Mouse (Mus musculus) macrophage (primary cell): ENCODE measurements around the gene Gm45140. TPM values are rescaled to one million over a fixed set of nuclear protein-coding genes. Genes with fewer than 3 reads are reported as not detected.

Source experiments
- H3K27ac ChIP-seq: fragments of 350-480 bp; formaldehyde crosslinking; 2 replicates; pipeline ENCODE4 v1.9.0; 2021
- H3K36me3 ChIP-seq: fragments of 350-480 bp; formaldehyde crosslinking; 2 replicates; pipeline ENCODE4 v1.9.0; 2021; ENCODE audit errors: inconsistent target
- H3K4me3 ChIP-seq: fragments of 350-480 bp; formaldehyde crosslinking; 2 replicates; pipeline ENCODE4 v1.9.0; 2021; ENCODE audit errors: inconsistent target
- H3K79me2 ChIP-seq: fragments of 350-480 bp; formaldehyde crosslinking; 2 replicates; pipeline ENCODE4 v1.9.0; 2021; ENCODE audit errors: inconsistent target
- WGBS: methylation state at CpG from one replicate; pipeline ENCODE4 v1.1.7; 2026; ENCODE audit warnings: inconsistent platforms; ENCODE audit not compliant: missing documents; 5-methylcytosine and 5-hydroxymethylcytosine counted together
- polyA plus RNA-seq: library from polyadenylated mRNA; stranded (reverse); fragments of 250-400 nt; gene quantifications from 3 replicates; pipeline ENCODE4 v1.2.4, GENCODE M21; 2018; ENCODE audit warnings: inconsistent platforms

The Gm45140 gene
- polyA plus RNA-seq, 1 experiment from 2014 or later = 20.2 TPM

- Histone ChIP-seq H3K79me2 (no peaks in the 10 kb centered on the region), H3K27ac (no peak overlapping the region), H3K4me3 (no peak overlapping the region), H3K36me3 (no peaks in the 10 kb centered on the region)
- WGBS = 100% methylated on average over 3 of the region's 3 CpGs
Observed at GRCm38 (mm10) chr6:87759404-87759803, 76.2 kb downstream of the Gm45140 start.

GRCm38 (mm10) chr6:87756896-87757295 lies 78.7 kb downstream of the Gm45140 start:
- Histone ChIP-seq H3K36me3 (no peaks in the 10 kb centered on the region), H3K4me3 (no peak overlapping the region), H3K79me2 (no peaks in the 10 kb centered on the region), H3K27ac (no peak overlapping the region)
- 91% methylated on average over 8 of the region's 8 CpGs for WGBS

- Histone ChIP-seq H3K36me3 (no peaks in the 10 kb centered on the region), H3K79me2 (no peaks in the 10 kb centered on the region), H3K4me3 (no peak overlapping the region), H3K27ac (no peak overlapping the region)
- WGBS = 94% methylated on average over 4 of the region's 4 CpGs
Observed at GRCm38 (mm10) chr6:87755196-87755595, 80.4 kb downstream of the Gm45140 start.

- Histone ChIP-seq H3K79me2 (no peaks in the 10 kb centered on the region), H3K4me3 (no peak overlapping the region), H3K27ac (no peak overlapping the region), H3K36me3 (no peaks in the 10 kb centered on the region)
- 97% methylated on average over 6 of the region's 6 CpGs for WGBS
Observed at GRCm38 (mm10) chr6:87751574-87751973, 84.0 kb downstream of the Gm45140 start.

GRCm38 (mm10) chr6:87750184-87750910 lies 85.2 kb downstream of the Gm45140 start:
- H3K4me3 ChIP-seq = no peak overlapping the region
- no peaks in the 10 kb centered on the region for H3K36me3 ChIP-seq
- H3K27ac ChIP-seq = no peak overlapping the region
- no peaks in the 10 kb centered on the region for H3K79me2 ChIP-seq
- WGBS = 25% methylated on average over 8 of the region's 8 CpGs

- Histone ChIP-seq H3K79me2 (no peaks in the 10 kb centered on the region), H3K4me3 (no peak overlapping the region), H3K36me3 (no peaks in the 10 kb centered on the region), H3K27ac (no peak overlapping the region)
- WGBS = 97% methylated on average over 6 of the region's 6 CpGs
Observed at GRCm38 (mm10) chr6:87748531-87748930, 87.1 kb downstream of the Gm45140 start.

GRCm38 (mm10) chr6:87748078-87748477 lies 87.5 kb downstream of the Gm45140 start:
- Histone ChIP-seq H3K4me3 (no peak overlapping the region), H3K36me3 (no peaks in the 10 kb centered on the region), H3K79me2 (no peaks in the 10 kb centered on the region), H3K27ac (no peak overlapping the region)
- 12% methylated on average over 2 of the region's 2 CpGs for WGBS

GRCm38 (mm10) chr6:87746849-87747248 lies 88.7 kb downstream of the Gm45140 start:
- H3K36me3 ChIP-seq = no peaks in the 10 kb centered on the region
- no peak overlapping the region for H3K4me3 ChIP-seq
- WGBS = 68% methylated on average over 2 of the region's 2 CpGs
- H3K27ac ChIP-seq = no peak overlapping the region
- no peaks in the 10 kb centered on the region for H3K79me2 ChIP-seq

GRCm38 (mm10) chr6:87746059-87746458 lies 89.5 kb downstream of the Gm45140 start:
- 79% methylated on average over 3 of the region's 3 CpGs for WGBS
- Histone ChIP-seq H3K79me2 (no peaks in the 10 kb centered on the region), H3K36me3 (no peaks in the 10 kb centered on the region), H3K4me3 (no peak overlapping the region), H3K27ac (no peak overlapping the region)

GRCm38 (mm10) chr6:87745301-87745700 lies 90.3 kb downstream of the Gm45140 start:
- no peaks in the 10 kb centered on the region for H3K36me3 ChIP-seq
- no peak overlapping the region for H3K4me3 ChIP-seq
- WGBS = 40% methylated on average over 1 of the region's 1 CpGs
- H3K79me2 ChIP-seq = no peaks in the 10 kb centered on the region
- no peak overlapping the region for H3K27ac ChIP-seq

GRCm38 (mm10) chr6:87744632-87745031 lies 91.0 kb downstream of the Gm45140 start:
- Histone ChIP-seq H3K27ac (no peak overlapping the region), H3K79me2 (no peaks in the 10 kb centered on the region), H3K4me3 (no peak overlapping the region), H3K36me3 (no peaks in the 10 kb centered on the region)
- WGBS = 94% methylated on average over 3 of the region's 3 CpGs

- WGBS = 96% methylated on average over 5 of the region's 5 CpGs
- no peak overlapping the region for H3K27ac ChIP-seq
- no peaks in the 10 kb centered on the region for H3K36me3 ChIP-seq
- no peak overlapping the region for H3K4me3 ChIP-seq
- no peaks in the 10 kb centered on the region for H3K79me2 ChIP-seq
Observed at GRCm38 (mm10) chr6:87743281-87743680, 92.3 kb downstream of the Gm45140 start.

- WGBS = 48% methylated on average over 5 of the region's 5 CpGs
- Histone ChIP-seq H3K36me3 (no peaks in the 10 kb centered on the region), H3K4me3 (no peak overlapping the region), H3K27ac (no peak overlapping the region), H3K79me2 (no peaks in the 10 kb centered on the region)
Observed at GRCm38 (mm10) chr6:87742804-87743203, 92.8 kb downstream of the Gm45140 start.

GRCm38 (mm10) chr6:87741978-87742377 lies 93.6 kb downstream of the Gm45140 start:
- Histone ChIP-seq H3K36me3 (no peaks in the 10 kb centered on the region), H3K79me2 (no peaks in the 10 kb centered on the region), H3K27ac (no peak overlapping the region), H3K4me3 (no peak overlapping the region)
- 54% methylated on average over 8 of the region's 8 CpGs for WGBS

- no peaks in the 10 kb centered on the region for H3K79me2 ChIP-seq
- no peaks in the 10 kb centered on the region for H3K36me3 ChIP-seq
- H3K4me3 ChIP-seq = no peak overlapping the region
- H3K27ac ChIP-seq = no peak overlapping the region
Observed at GRCm38 (mm10) chr6:87740496-87740895, 95.1 kb downstream of the Gm45140 start.

GRCm38 (mm10) chr6:87739898-87740297 lies 95.7 kb downstream of the Gm45140 start:
- WGBS = 30% methylated on average over 6 of the region's 6 CpGs
- H3K27ac ChIP-seq = no peak overlapping the region
- no peaks in the 10 kb centered on the region for H3K79me2 ChIP-seq
- no peaks in the 10 kb centered on the region for H3K36me3 ChIP-seq
- no peak overlapping the region for H3K4me3 ChIP-seq
